Mouse (Mus musculus): ENCODE results near the gene Jph3. TPM values are rescaled to one million over a fixed set of nuclear protein-coding genes. Genes with fewer than 3 reads are reported as not detected.

Gene Jph3
- not detected for polyA plus RNA-seq (2014; fragmentation: Illumina TruSeq; extraction: RNeasy Lipid Tissue Mini Kit (QIAGEN cat#74804))

GRCm38 (mm10) chr8:121729323-121729722, at the start of gene Jph3:
Jph3 (plus strand) TSS chr8:121729623.

GRCm38 (mm10) chr8:121829048-121829776, 99.8 kb downstream of the Jph3 start, which contains the start of gene Klhdc4:
Klhdc4 (minus strand) TSS chr8:121829569.

Other genes starting within 250 kb of the Jph3 start
- gene 1700018B08Rik, start 185.3 kb upstream of the Jph3 start, polyA plus RNA-seq (2014; fragmentation: Illumina TruSeq; extraction: RNeasy Lipid Tissue Mini Kit (QIAGEN cat#74804)), result not detected
- gene Fbxo31, start 150.8 kb upstream of the Jph3 start, polyA plus RNA-seq (2014; fragmentation: Illumina TruSeq; extraction: RNeasy Lipid Tissue Mini Kit (QIAGEN cat#74804)), result 2.2 TPM
- 46.0 TPM for gene Map1lc3b, start 139.3 kb upstream of the Jph3 start, polyA plus RNA-seq (2014; fragmentation: Illumina TruSeq; extraction: RNeasy Lipid Tissue Mini Kit (QIAGEN cat#74804))
- gene Zcchc14, start 76.7 kb upstream of the Jph3 start, polyA plus RNA-seq (2014; fragmentation: Illumina TruSeq; extraction: RNeasy Lipid Tissue Mini Kit (QIAGEN cat#74804)), result 28.4 TPM
- 2.7 TPM for gene Klhdc4, start 99.9 kb downstream of the Jph3 start, polyA plus RNA-seq (2014; fragmentation: Illumina TruSeq; extraction: RNeasy Lipid Tissue Mini Kit (QIAGEN cat#74804))
- gene Slc7a5, start 178.1 kb downstream of the Jph3 start, polyA plus RNA-seq (2014; fragmentation: Illumina TruSeq; extraction: RNeasy Lipid Tissue Mini Kit (QIAGEN cat#74804)), result 13.9 TPM
- not detected for gene Car5a, start 215.3 kb downstream of the Jph3 start, polyA plus RNA-seq (2014; fragmentation: Illumina TruSeq; extraction: RNeasy Lipid Tissue Mini Kit (QIAGEN cat#74804))
- 5.1 TPM for gene Banp, start 220.1 kb downstream of the Jph3 start, polyA plus RNA-seq (2014; fragmentation: Illumina TruSeq; extraction: RNeasy Lipid Tissue Mini Kit (QIAGEN cat#74804))

Data from ovary, adult 10 weeks (tissue).